Mouse (Mus musculus): Measurements from ENCODE around the gene Cacnb2. TPM values are rescaled to one million over a fixed set of nuclear protein-coding genes. Genes with fewer than 3 reads are reported as not detected.

The Cacnb2 gene
- polyA plus RNA-seq, 1 experiment from 2014 or later = 12.2 TPM

DNA sequence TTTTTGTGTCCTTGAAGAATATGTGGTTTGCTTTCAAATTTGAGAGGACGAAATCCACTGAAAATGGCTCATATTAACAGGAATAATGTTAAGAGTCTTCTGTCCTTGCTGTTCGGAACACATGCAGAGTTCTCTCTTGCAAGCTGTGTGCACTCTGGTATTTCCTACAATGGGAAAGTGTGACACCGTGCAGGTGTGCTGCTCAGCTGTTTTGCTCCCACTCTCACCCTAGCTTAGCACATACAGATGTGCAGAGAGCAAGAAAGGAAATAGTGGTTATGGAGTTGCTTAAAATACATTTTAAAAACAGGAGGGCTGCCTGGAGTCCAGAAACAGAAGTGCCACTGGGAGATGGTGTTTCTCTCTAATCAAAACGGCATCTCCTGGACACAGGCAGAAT lies 386.5 kb downstream of the Cacnb2 start:
- Histone ChIP-seq H3K4me3 (no peak overlapping the region), H3K36me3 (peaks cover 8% of the 10 kb centered on the region), H3K4me1 (replicated peaks) (no peaks in the 10 kb centered on the region), H3K9ac (no peak overlapping the region), H3K4me2 (no peak overlapping the region), H3K9me3 (replicated peaks) (no peaks in the 10 kb centered on the region), H3K27ac (no peak overlapping the region), H3K27me3 (no peaks in the 10 kb centered on the region)
- 83% methylated on average over 4 of the region's 4 CpGs for WGBS
- no peak for ATAC-seq (replicated peaks; ENCODE audit: insufficient number of reproducible peaks, insufficient read depth, low FRiP score, low read depth)

DNA sequence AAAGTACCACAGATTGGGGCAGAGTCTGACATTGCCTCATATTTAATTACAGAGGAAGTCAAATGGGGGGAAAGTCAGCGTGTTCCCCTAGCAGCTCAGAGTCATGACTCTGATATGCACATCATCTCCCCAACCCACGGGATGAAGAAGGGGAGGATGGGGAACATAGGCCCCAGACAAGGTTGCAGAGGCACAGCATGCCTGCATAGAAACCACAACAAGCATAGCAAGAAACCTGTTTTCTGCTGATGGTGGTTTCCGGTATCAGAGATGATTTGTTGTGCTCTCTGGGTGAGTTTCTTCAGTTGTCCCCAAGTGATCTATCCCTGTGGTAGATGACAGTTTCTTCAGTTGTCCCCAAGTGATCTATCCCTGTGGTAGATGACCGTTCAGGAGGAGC lies 389.6 kb downstream of the Cacnb2 start:
- H3K9ac ChIP-seq = no peak overlapping the region
- H3K9me3 ChIP-seq (replicated peaks) = no peaks in the 10 kb centered on the region
- no peak for ATAC-seq (replicated peaks; ENCODE audit: insufficient number of reproducible peaks, insufficient read depth, low FRiP score, low read depth)
- H3K4me2 ChIP-seq = no peak overlapping the region
- no peak overlapping the region for H3K4me3 ChIP-seq
- H3K4me1 ChIP-seq (replicated peaks) = no peaks in the 10 kb centered on the region
- H3K27ac ChIP-seq = no peak overlapping the region
- 86% methylated on average over 4 of the region's 4 CpGs for WGBS
- H3K36me3 ChIP-seq = no peaks in the 10 kb centered on the region
- no peaks in the 10 kb centered on the region for H3K27me3 ChIP-seq

DNA sequence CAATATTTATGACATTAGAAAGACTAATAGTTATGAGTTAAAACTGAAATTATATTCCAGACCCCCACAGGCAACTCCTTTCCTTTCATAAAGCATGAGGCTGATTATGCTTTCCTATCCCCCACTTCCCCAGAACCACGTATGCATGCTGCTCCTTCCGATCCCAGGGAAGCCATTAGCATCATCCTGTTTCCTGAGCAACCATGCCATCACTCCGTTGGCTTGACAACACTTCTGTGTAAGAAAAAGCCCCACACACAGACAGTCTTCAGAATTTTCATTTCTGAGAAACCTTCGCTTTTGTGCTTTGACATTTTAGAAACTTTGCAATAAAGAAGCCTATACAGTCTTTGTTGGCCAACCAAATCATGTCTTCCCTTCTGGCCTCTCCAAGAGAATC lies 393.1 kb downstream of the Cacnb2 start:
- Histone ChIP-seq H3K4me3 (no peak overlapping the region), H3K9ac (no peak overlapping the region), H3K9me3 (replicated peaks) (no peaks in the 10 kb centered on the region), H3K4me1 (replicated peaks) (no peaks in the 10 kb centered on the region), H3K36me3 (no peaks in the 10 kb centered on the region), H3K27me3 (no peaks in the 10 kb centered on the region), H3K4me2 (no peak overlapping the region), H3K27ac (no peak overlapping the region)
- ATAC-seq (replicated peaks; ENCODE audit: insufficient number of reproducible peaks, insufficient read depth, low FRiP score, low read depth) = no peak
- WGBS = 79% methylated on average over 4 of the region's 4 CpGs

DNA sequence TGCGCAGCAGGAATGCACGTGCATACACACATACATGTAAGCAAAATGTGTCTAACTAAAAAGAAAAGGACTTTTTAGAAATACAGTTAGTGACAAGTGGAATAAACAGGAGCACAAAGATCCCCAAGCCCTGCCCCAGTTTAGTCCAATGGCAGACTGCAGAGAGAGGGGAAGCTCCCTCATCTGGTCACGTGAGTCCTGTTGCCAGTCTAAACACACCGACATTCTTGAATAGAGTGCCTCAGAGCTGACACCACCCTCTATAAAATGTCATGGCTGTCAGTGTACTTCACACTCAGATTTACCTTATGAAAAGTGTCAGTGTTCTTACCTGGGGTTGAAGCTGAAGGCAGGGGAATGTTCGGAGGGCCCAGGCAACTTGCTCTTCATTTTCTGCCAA lies 394.9 kb downstream of the Cacnb2 start:
- 71% methylated on average over 5 of the region's 5 CpGs for WGBS
- Histone ChIP-seq H3K27me3 (no peaks in the 10 kb centered on the region), H3K4me3 (no peak overlapping the region), H3K36me3 (no peaks in the 10 kb centered on the region), H3K27ac (no peak overlapping the region), H3K4me2 (no peak overlapping the region), H3K9me3 (replicated peaks) (no peaks in the 10 kb centered on the region), H3K4me1 (replicated peaks) (no peaks in the 10 kb centered on the region), H3K9ac (no peak overlapping the region)
- no peak for ATAC-seq (replicated peaks; ENCODE audit: insufficient number of reproducible peaks, insufficient read depth, low FRiP score, low read depth)

DNA sequence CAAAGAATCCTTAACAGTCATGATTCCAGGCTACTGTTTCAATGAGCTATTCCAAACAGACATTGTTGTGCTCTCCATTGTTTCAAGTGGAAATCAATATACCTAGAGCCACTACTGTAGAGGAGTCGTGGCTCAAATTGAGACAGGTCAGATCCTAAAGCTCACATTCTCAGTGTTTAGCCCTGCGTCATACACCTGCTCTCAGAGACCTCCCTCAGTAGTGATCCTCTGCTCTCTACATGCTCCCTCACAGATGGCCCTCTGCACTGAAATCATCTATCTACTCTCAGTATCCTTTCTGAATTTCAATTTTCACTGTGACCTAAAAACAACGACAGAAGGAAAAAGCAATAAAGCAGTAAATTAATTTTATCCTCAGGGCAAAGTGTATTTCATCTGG lies 404.6 kb downstream of the Cacnb2 start:
- Histone ChIP-seq H3K4me1 (replicated peaks) (no peaks in the 10 kb centered on the region), H3K27me3 (no peaks in the 10 kb centered on the region), H3K27ac (no peak overlapping the region), H3K4me3 (no peak overlapping the region), H3K9me3 (replicated peaks) (no peaks in the 10 kb centered on the region), H3K36me3 (0 out of 2 replicates have a peak, but pooled peaks cover 6% of the 10 kb centered on the region), H3K4me2 (no peak overlapping the region), H3K9ac (no peak overlapping the region)
- no peak for ATAC-seq (replicated peaks; ENCODE audit: insufficient number of reproducible peaks, insufficient read depth, low FRiP score, low read depth)
- 86% methylated on average over 3 of the region's 3 CpGs for WGBS

DNA sequence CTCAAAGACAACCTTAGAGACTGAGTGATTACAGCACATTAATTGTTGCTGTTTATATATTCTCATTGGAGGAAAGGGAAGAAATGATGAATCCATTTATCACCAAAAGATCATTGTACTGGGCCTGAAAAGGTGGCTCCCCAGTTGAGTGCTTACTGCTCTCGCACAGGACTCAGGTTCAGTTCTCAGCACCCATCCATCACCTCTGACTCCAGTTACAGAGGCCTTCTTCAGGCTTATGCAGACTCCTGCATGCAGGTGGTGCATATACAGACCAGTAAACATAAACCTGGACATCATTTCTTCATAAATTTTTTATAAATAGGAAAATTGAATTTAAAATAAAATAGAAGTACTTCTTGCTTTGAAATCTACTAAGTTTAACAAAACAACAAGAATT lies 405.2 kb downstream of the Cacnb2 start:
- no peak for ATAC-seq (replicated peaks; ENCODE audit: insufficient number of reproducible peaks, insufficient read depth, low FRiP score, low read depth)
- H3K36me3 ChIP-seq = 0 out of 2 replicates have a peak, but pooled peaks cover 6% of the 10 kb centered on the region
- H3K4me1 ChIP-seq (replicated peaks) = no peaks in the 10 kb centered on the region
- no peaks in the 10 kb centered on the region for H3K27me3 ChIP-seq
- H3K4me3 ChIP-seq = no peak overlapping the region
- H3K9ac ChIP-seq = no peak overlapping the region
- 94% methylated on average over 1 of the region's 1 CpGs for WGBS
- no peaks in the 10 kb centered on the region for H3K9me3 ChIP-seq (replicated peaks)
- no peak overlapping the region for H3K4me2 ChIP-seq
- H3K27ac ChIP-seq = no peak overlapping the region

DNA sequence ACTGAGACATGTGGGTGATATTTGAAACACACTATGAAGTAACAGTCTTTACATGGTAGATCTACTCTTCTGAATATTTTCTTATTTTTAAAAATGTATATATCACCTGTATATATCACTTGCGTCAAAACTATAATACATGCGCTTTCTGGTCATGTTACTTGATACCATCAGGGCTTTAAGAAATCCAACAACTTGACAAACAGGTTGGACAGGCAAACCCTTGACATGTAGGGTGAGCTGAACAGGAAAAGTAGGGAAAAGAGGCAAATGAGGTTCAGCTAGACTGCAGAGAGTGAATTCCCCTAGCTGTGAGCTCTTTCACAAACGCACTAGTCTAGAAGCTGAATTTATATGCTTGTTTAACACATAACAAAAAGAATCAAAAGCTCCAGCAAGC lies 423.9 kb downstream of the Cacnb2 start:
- 89% methylated on average over 3 of the region's 3 CpGs for WGBS
- no peak for ATAC-seq (replicated peaks; ENCODE audit: insufficient number of reproducible peaks, insufficient read depth, low FRiP score, low read depth)
- Histone ChIP-seq H3K4me3 (no peak overlapping the region), H3K9me3 (replicated peaks) (no peaks in the 10 kb centered on the region), H3K9ac (no peak overlapping the region), H3K27me3 (no peaks in the 10 kb centered on the region), H3K27ac (no peak overlapping the region), H3K36me3 (0 out of 2 replicates have a peak, but pooled peaks cover 9% of the 10 kb centered on the region), H3K4me1 (replicated peaks) (no peaks in the 10 kb centered on the region), H3K4me2 (no peak overlapping the region)

DNA sequence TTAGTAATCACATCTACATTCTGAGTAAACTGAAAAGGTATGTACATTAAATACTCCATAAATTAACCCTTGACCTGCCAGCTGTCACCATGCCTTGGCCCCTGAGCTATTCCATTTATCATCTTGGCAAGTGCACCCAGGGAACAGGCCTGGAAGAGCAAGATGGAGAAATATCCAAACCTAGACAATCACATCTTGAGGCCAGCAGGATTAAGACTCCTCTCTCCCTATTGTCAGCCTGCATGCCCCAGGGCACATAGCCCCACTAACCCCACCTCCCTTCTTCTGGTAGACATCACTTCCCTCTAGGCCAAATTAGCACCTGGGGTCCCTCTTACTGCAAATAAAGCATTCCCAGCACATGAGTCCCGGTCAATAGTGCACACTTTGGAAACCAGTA lies 424.9 kb downstream of the Cacnb2 start:
- Histone ChIP-seq H3K9me3 (replicated peaks) (no peaks in the 10 kb centered on the region), H3K4me3 (no peak overlapping the region), H3K36me3 (0 out of 2 replicates have a peak, but pooled peaks cover 9% of the 10 kb centered on the region), H3K4me2 (no peak overlapping the region), H3K4me1 (replicated peaks) (no peaks in the 10 kb centered on the region), H3K27me3 (no peaks in the 10 kb centered on the region), H3K9ac (no peak overlapping the region), H3K27ac (no peak overlapping the region)
- WGBS = 83% methylated on average over 1 of the region's 1 CpGs
- no peak for ATAC-seq (replicated peaks; ENCODE audit: insufficient number of reproducible peaks, insufficient read depth, low FRiP score, low read depth)

Other genes with a start within 250 kb of the Cacnb2 start
- not detected in 2 replicates for gene Slc39a12, start 214.8 kb upstream of the Cacnb2 start, polyA plus RNA-seq (2015; fragmentation: Nextera tagmentation; extraction: Ambion mirVana)

Measured in heart, embryonic 15.5 days (tissue).